8 mouse cellular contexts compared by ENCODE assay signal in the genomic region with DNA sequence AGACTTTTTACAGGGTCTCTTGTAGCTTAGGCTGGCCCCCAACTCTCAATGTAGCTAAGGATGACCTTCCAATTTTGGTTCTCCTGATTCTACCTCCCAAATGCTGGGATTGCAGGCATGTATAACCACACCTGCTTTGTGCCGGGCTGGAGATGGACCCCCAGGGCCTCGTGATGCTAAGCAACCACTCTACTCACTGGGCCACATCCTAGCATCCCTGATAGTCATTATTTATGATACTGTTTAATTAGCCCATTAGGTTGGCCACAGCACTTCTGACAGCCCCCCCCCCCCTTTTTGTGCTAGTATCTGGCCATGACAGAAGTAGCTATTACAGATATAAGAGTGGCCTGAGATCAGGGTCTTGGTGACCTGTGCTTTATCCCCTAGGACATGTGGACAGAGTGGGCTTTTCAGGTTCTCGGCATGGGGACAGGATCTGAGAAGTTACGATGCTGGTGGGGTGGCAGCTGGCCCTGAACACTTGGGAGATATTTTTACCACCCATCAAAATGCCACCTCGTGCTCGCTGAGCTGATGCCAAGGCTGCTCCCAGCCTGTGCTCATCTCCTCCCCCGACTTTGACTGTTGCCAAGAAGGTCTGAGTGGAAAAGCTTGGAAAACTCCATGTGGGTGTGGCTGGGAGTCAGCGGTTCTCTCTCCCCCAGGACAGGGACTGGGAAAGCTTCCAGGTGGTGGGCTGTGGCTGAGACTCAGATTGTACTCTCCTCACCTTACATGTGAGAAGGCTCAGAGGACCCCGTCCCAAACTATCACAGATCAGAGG.
A peak's percentile ranks its signal among the peaks of the same experiment; 100 is the strongest.
DNase-seq lines count a peak whose midpoint lies in the region; ATAC-seq and TF ChIP-seq lines count a peak whose summit lies in the region.

No protein-coding gene starts in this region.

- WGBS in thymus, adult 2 months, result 92% methylated on average over 9 of the region's 9 CpGs

- peaks cover 11% of the 10 kb centered on the region for H3K4me1 ChIP-seq in cortical plate, adult 2 months (ENCODE audit: control insufficient read depth, insufficient read depth, low read length)
- H3K4me1 ChIP-seq in thymus, adult 2 months (replicated peaks; ENCODE audit: control insufficient read depth, insufficient read depth, low read length), result 0 out of 2 replicates have a peak, but pooled peaks cover 4% of the 10 kb centered on the region

- no peak for TF ChIP-seq CTCF in cortical plate, adult 2 months (IDR thresholded peaks at IDR 0.05; ENCODE audit: extremely low read depth, insufficient read depth, low read length)
- no peak for TF ChIP-seq CTCF in layer of hippocampus, adult 2 months (conservative IDR thresholded peaks at IDR 0.05)
- no peak for TF ChIP-seq CTCF in thymus, adult 2 months (IDR thresholded peaks at IDR 0.05; ENCODE audit: borderline replicate concordance, control insufficient read depth, extremely low read depth, insufficient read depth, low read length, poor library complexity)

- TF ChIP-seq POLR2A in cortical plate, adult 2 months (IDR thresholded peaks at IDR 0.05; ENCODE audit: extremely low read depth, insufficient read depth, low read length), result no peak
- no peak for TF ChIP-seq POLR2A in thymus, adult 2 months (IDR thresholded peaks at IDR 0.05; ENCODE audit: control insufficient read depth, extremely low read depth, insufficient read depth, low read length, poor library complexity)

- H3K27me3 ChIP-seq in thymus, adult 2 months (ENCODE audit: control insufficient read depth, insufficient read depth, low read length), result no peaks in the 10 kb centered on the region

- peak; percentile 4 to 11 for DNase-seq in cerebellum, postnatal 36 days
- no peak for DNase-seq in cerebellum, adult 9-11 months
- peak; percentile 80 to 84 for DNase-seq in layer of hippocampus, adult 2 months (ENCODE audit: low spot score in 2 of 2)
- DNase-seq in lung, postnatal 36 days, result peak; percentile 6
- DNase-seq in thymus, adult 2 months, result no peak

- H3K4me3 ChIP-seq in cortical plate, adult 2 months (ENCODE audit: insufficient read depth, low read length), result no peak overlapping the region
- H3K4me3 ChIP-seq in layer of hippocampus, adult 2 months, result no peak overlapping the region
- H3K4me3 ChIP-seq in thymus, adult 2 months (ENCODE audit: control insufficient read depth, insufficient read depth, low read length), result no peak overlapping the region

- H3K36me3 ChIP-seq in thymus, adult 2 months (ENCODE audit: control insufficient read depth, insufficient read depth, low read length), result no peaks in the 10 kb centered on the region

- H3K27ac ChIP-seq in cortical plate, adult 2 months (ENCODE audit: insufficient read depth, low read length), result peak overlapping the region; percentile 24
- H3K27ac ChIP-seq in layer of hippocampus, adult 2 months, result peak overlapping the region; percentile 80
- H3K27ac ChIP-seq in thymus, adult 2 months (ENCODE audit: control insufficient read depth, insufficient read depth, low read length), result no peak overlapping the region

- ATAC-seq in megakaryocyte, adult 5-6 weeks (ENCODE audit: poor library complexity, severe bottlenecking), result no peak
- no peak for ATAC-seq in monocyte, adult 5-6 weeks (replicated peaks; ENCODE audit: insufficient number of reproducible peaks, low FRiP score, low TSS enrichment, poor library complexity, severe bottlenecking)

Comparison
In these comparisons a context has a peak if more than half of its experiments do, and no peak if none do; other contexts are left out.
1. DNase-seq: peak in cerebellum, postnatal 36 days (2 of 2), layer of hippocampus, adult 2 months (2 of 2) and lung, postnatal 36 days (single experiment); none in cerebellum, adult 9-11 months (single experiment) and thymus, adult 2 months (single experiment).